Mouse (Mus musculus): ENCODE results near the gene Hist1h2bj.
A peak's percentile ranks its signal among the peaks of the same experiment; 100 is the strongest.

Gene Hist1h2bj

GRCm38 (mm10) chr13:22014411-22014845 lies 28.6 kb upstream of the Hist1h2bj start:
- no peak for DNase-seq (ENCODE audit: low read depth, low spot score)

- DNase-seq (ENCODE audit: low read depth, low spot score): peak; percentile 72
Observed at GRCm38 (mm10) chr13:22015479-22016450, 27.2 kb upstream of the Hist1h2bj start.

DNA sequence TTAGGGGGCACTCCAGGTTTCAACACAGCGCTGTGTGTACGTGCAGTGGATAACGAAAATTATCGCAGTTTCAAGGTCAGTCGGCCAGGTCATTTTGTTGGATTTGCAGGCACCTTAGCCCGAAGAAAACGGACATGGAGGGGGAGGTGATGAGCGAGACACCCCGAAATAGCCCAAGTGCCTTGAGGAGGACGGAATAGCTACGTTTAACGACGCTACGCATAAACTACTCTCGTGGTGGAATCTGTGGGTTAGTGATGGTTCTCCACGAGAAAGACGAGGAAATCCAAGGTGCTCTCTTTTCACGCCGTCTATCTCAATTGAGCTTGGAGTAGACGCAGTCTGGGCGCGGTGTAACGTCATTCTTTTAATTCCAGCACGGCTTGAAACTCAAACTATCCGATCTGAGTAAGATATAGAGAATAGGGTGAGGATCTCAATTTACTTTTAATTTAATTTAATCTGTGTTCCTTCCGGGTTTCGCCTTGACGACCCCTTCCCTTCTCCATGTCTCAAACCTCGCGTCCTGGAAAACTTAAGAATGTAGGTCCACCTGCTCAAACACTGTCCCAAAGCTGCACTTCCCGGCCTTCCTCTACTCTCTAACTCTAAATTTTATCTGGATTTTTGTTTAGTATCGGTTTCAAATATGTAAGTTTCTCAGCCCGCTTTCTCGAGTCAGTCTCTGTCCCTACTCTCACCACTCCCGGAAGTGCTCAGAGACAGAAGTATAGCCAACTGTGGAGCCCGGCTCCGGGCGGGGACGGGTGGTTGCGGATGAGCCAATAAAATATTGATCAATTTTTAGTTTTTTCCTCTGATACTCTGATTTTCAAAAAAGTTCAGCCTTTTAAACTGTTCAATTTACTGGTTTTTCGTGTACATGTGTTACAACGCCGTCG lies 22.8 kb upstream of the Hist1h2bj start:
- DNase-seq (ENCODE audit: low read depth, low spot score): no peak

GRCm38 (mm10) chr13:22020901-22021339 lies 22.1 kb upstream of the Hist1h2bj start:
- no peak for DNase-seq (ENCODE audit: low read depth, low spot score)

- DNase-seq (ENCODE audit: low read depth, low spot score): no peak
Observed at GRCm38 (mm10) chr13:22021581-22021980, 21.4 kb upstream of the Hist1h2bj start.

GRCm38 (mm10) chr13:22022241-22022640 lies 20.8 kb upstream of the Hist1h2bj start:
- DNase-seq (ENCODE audit: low read depth, low spot score): peak; percentile 83

GRCm38 (mm10) chr13:22026058-22027031 lies 16.7 kb upstream of the Hist1h2bj start:
- DNase-seq (ENCODE audit: low read depth, low spot score): peak; percentile 81

DNA sequence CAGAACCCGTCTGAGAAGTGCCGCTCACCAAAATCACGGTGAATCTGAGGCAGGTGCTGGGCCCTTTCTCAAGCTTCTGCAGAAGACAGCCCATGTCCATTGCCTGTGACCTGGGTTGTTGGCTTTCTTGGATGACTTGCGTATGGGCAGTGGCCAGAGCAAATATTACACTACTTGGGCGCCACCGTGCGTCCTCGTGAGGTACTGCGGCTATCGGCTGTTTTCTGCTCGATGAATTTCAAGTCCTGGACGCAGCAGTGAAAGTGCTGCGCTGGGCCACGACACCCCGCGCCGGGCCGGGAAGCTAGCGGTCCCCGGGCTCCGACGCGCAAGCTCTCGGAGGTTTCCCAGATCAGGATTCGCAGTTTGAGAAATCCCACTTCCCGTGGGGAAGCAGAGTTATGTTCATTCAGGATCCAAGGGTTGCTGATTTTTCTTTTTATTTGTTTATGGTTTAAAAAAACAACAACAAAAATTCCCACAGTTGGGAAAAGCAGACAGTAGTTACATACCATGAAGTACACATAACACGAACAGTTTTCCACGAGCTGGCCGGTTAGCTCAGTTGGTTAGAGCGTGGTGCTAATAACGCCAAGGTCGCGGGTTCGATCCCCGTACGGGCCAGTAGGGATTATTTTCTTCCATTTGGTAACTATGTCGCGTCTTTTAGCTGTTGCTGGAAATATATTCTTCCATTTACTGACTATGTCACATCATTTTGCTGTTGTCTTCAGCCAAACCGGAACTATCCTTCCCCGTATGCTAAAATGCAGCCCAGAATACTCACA lies 14.1 kb upstream of the Hist1h2bj start:
- DNase-seq (ENCODE audit: low read depth, low spot score): peak; percentile 84

DNA sequence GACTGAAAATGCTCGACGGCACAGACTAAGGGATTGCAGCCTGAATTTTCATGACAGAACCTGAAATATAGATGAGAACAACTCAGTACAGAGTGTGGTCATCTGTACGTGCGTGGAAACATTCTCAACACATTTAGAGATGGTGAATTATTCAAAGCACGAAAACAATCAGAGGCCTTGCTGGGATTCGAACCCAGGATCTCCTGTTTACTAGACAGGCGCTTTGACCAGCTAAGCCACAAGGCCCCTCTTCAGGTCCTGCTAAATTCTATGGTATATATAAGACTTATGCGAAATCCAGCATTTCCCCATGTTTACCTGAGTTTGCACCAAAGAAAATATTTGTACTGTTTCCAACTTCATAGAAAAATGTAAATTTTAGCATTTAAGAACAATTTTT lies 13.1 kb upstream of the Hist1h2bj start:
- no peak for DNase-seq (ENCODE audit: low read depth, low spot score)

DNA sequence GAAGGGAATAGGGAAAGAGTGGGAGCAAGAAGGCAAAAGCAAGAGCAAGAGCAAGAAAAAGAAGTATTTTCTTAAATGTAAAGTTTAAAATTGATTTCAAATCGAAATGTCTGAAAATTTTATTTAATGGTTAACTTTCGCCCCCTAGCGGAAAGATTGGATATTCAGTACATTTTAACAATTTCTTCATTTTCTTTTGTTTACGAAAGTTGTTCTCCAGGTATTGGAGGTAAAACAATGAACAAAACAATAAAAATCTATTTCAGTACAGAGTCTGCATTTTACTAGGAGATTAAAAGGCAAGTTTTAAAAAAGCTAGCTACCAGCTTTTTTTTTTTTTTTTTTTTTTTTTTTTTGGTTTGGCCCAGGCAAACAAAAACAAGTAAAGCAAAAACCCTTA lies 12.5 kb upstream of the Hist1h2bj start:
- no peak for DNase-seq (ENCODE audit: low read depth, low spot score)

GRCm38 (mm10) chr13:22033741-22034442 lies 9.1 kb upstream of the Hist1h2bj start:
- DNase-seq (ENCODE audit: low read depth, low spot score): no peak

- DNase-seq (ENCODE audit: low read depth, low spot score): no peak
Observed at GRCm38 (mm10) chr13:22034443-22035266, 8.4 kb upstream of the Hist1h2bj start.

DNA sequence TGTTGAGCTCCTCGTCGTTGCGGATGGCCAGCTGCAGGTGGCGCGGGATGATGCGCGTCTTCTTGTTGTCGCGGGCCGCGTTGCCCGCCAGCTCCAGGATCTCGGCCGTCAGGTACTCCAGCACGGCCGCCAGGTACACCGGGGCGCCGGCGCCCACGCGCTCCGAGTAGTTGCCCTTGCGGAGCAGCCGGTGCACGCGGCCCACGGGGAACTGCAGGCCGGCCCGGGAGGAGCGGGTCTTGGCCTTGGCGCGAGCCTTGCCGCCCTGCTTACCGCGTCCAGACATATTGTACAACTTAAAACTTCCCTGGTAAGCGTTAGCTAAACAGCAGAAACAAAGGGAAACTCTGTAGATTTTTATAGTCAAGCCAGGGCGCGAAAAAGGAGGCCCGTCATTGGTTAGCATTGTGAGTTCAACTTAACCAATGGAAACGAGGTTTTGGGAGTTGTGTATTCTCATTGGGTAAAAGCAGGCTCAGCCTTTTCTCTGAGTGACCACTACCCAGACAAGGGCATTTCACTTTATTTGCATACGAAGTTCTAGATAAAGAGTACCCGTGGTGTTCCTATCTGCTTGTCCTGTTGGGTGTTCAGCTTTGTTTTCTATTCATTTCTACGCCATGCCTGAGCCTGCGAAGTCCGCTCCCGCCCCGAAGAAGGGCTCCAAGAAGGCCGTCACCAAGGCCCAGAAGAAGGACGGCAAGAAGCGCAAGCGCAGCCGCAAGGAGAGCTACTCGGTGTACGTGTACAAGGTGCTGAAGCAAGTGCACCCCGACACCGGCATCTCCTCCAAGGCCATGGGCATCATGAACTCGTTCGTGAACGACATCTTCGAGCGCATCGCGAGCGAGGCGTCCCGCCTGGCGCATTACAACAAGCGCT lies 7.5 kb upstream of the Hist1h2bj start, which contains the start of the genes Hist1h2ah and Hist1h2bk:
TSS of gene Hist1h2ah (minus strand) at position 302 of the 882 bp plus-strand sequence.
TSS of gene Hist1h2bk (plus strand) at position 604 of the 882 bp plus-strand sequence.
- peak; percentile 85 for DNase-seq (ENCODE audit: low read depth, low spot score)

- DNase-seq (ENCODE audit: low read depth, low spot score): no peak
Observed at GRCm38 (mm10) chr13:22036149-22036956, 6.7 kb upstream of the Hist1h2bj start.

- no peak for DNase-seq (ENCODE audit: low read depth, low spot score)
Observed at GRCm38 (mm10) chr13:22036986-22037385, 6.0 kb upstream of the Hist1h2bj start.

- DNase-seq (ENCODE audit: low read depth, low spot score): no peak
Observed at GRCm38 (mm10) chr13:22037415-22037814, 5.6 kb upstream of the Hist1h2bj start.
